Mouse (Mus musculus) cerebellum, adult 9-10 months (tissue): ENCODE results near the gene Il11.
"Not testable (repeated sequence)": the region's sequence is repeated elsewhere in the genome, so short reads cannot be mapped to it uniquely, and the experiment has no call there.

Source experiments
- DNase-seq: peaks from one replicate; pipeline ENCODE4 v3.0.0; 2022

Il11 gene

DNA sequence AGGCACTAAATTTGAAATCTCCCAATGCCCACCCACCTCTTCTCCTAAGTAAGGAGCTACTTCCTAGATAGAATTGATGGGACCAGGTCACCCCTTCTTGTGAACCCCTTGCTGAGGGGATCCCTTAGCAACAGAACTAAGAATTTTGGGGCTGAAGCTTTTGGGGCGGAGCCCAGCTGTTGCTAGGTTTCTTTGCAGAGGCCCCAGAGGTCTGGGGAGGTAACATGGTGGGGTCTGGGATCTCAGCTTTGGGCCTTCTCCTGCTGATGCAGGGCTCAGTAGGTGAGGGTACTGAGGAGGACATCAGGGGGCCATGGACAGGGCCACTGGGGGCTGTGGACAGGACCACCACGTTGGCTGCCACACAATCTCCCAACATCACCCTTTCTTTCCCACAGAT, at the start of gene Il11, which contains the start of gene Tmem190:
Gene Il11, minus strand, starts transcription at position 101 of the 400 bp plus-strand sequence.
Gene Tmem190, plus strand, starts transcription at position 179 of the 400 bp plus-strand sequence.
- DNase-seq: no peak

DNA sequence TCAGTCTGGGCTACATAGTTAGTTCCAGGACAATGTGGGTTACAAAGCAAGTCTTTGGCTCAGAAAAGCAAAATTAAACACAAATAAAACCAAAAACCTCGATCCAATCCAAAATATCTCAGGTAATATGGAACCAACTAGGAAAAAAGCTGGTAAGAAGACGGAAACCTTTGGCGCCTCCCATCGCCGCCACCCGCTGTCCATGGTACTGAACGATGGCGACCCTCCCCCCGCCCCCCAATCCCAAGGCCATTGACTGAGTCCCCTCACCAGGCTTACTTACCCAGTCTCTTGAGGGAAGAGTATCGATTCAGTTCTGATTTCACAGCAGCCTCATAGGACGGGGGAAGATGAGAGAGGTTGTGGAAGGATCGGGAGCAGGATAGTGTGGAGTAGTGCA, 47.8 kb upstream of the Il11 start:
- DNase-seq: no peak

DNA sequence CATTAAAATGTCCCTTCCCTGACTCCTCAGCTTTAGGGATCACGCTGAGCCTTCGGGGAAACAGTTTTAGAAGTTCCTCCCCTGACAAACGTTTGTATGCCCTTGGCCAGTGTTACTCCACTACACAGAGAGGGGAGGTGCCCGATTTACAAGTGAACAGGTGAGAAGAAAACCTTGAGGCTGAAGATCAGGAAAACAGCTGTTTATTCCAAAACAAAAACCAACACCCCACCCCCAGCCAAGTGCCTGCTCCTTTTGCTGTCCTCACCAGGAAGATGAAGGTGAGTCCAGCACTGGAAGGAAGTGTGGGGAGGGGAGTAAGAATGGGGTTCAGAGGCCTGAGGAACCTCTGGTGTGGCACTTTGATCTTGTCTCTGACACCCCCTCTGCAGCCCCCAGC, 42.7 kb upstream of the Il11 start:
- DNase-seq: no peak

DNA sequence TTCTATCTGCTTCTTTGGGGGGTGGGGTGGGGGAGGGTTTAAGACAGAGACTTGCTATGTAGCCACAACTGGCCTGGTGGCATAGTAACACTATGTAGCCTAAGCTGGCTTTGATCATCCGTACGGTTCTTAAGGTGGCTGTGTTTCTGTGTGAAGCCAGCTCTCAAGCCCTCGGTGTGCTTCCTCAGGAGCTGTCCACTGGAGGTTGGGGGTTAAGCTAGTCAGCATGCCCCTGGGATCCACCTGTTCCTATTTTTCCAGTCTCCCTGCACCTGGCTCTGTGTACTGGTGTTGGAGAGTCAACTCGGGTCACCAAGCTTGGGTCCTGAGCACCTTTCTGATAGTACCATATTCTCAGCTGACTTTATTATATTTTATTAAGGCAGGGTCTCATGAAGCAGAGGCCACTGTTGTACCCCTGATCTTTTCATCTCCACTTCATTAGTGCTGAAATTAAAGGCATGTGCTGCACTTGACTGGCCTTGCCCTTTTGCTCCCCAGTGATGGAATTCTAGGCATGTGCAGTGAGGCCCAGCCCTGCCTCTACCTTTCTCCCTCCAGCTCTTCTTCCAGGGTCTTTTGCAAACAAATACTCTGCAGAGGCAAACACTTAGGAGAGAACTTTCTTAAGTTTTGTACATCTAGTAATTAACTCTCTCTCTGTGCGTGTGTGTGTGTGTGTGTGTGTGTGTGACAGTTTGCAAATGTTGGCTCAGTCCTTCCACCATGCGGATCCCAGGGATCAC, 39.7 kb upstream of the Il11 start:
- no peak for DNase-seq

DNA sequence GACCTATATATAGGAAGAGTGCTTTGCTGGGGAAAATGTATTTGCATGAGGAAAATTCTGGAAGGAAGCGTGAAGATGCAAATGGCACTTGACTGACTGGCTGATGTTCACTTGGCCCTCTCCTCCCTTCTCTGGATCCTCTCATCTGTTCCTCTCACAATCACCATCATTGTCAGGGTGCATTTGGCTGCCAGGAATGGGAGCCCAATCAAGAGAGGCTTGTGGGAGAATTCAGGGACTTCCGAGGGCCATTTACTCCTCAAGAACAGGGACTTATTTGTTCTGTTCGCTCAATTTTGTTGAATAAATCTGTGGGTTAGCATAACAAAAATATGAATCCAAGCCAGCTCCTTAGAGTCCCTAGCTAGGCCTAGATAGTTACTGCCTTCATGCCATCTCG, 39.0 kb upstream of the Il11 start:
- DNase-seq: no peak

DNA sequence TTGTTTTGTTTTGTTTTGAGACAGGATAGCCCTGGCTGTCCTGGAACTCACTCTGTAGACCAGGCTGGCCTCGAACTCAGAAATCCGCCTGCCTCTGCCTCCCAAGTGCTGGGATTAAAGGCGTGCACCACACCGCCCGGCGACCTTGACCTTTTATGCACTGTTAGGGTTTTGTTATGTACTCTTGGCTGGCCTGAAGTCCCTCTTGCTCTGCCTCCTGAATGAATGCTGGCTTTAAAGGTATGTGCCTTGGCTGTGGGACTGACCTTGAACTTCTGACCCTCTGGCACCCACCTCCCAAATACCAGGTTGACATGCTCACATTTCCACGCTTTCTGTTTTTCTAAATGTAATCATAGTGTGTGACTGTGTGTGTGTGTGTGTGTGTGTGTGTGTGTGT, 38.3 kb upstream of the Il11 start:
- not testable (repeated sequence) for DNase-seq

DNA sequence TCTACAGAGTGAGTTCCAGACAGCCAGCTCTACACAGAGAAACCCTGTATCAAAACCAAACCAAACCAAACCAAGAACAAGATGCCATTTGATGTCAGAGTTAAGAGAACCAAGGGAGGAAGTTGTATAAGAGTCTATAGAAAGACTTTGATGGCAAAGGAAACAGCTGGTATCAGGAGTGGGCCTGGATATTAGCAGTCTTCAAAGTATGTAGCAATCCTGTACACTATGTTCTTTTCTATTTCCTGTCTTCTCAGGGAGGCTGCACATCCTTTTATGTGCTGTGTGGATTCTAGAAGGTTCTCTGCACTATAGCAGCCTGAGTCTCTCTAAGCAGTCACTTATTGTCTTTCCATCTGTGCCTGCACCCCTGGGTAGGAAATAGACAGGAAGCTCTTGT, 33.9 kb upstream of the Il11 start:
- no peak for DNase-seq

DNA sequence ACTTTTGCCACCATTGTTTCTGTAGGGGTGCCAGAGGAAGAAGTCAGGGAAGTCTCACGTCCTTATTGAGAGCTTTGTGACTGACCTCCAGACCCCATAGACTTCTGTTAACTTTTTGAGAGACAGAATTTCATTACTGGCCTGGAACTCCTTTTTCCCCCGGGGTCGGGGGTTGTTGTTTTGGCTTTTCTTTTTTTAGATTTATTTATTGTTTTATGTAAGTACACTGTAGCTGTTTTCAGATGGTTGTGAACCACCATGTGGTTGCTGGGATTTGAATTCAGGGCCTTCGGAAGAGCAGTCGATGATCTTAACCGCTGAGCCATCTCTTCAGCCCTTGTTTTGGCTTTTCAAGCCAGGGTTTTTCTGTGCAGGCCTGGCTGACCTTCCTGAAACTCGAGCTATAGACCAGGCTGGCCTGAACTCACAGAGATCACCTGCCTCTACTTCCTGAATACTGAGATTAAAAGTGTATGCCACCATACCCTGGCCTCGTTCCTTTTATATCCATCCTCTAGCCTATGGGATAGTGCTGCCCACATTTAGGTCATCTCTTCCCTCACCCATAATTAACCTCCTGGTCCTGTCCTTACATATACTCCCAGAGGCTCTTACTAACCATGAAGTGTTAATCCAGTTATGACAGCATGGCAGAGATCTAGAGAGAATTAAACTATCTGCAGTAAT, 30.6 kb upstream of the Il11 start:
- peak; percentile 57 for DNase-seq

DNA sequence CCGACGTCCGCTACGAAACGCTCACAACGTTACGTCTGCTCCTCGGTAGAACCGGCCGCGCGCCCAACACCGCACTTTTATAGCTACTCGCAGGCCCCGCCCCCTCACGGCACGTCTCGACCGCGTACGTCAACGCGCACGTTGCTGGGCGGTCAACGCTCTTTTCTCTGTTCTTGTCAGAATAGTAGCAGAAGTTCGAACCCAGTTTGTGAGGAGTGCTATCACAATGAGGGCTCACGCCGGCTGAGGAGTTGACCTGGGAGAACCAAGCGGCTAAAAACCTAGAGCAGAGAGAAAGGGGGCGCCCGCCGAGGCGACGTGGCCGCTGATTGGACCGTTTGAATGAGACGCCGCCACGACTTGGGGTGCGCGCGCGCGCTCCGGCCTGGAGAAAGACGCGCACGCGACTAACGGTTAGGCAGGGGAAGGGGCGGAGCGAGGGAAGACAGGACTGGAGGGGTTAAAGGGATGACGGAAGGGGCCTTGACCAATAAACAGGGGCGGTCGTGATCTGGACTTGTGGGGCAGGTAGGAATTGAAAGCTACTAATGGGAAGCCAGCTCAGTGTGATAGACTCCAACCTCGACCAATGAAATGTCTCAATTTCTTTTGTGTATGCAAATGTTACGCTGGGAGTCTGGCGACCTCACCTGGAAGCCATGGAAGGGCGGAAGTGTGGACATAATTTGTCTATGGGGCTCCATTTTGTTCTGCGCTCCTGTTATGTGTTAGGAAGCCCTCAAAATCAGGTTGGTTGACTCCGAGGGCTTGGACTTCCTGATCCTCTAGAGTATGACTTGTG, 29.8 kb upstream of the Il11 start, which contains the start of gene Ube2s:
Gene Ube2s, minus strand, starts transcription at position 288 of the 802 bp plus-strand sequence.
- DNase-seq: peak; percentile 100

DNA sequence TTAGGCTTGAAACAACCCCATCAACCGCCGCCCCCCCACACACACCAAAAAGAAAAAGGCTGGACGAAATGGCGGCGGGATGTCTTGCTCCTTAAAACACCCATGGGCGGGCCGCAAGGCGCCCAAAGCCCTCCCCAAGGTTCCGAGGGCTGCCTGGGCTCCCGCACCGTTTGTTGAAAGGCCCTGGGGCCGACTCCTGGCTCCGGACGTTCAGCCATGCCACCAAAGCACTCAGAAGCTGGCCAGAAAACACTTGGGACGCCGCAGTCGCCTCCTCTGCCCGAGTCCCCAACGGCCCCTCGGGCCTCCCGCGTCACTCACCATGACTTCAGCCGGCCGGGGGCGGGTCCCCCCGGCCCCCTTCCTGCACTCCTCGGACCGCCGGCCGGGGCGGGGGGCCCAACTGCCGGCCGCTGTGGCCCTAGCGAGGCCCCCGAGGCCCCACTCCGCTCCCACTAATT, 29.2 kb upstream of the Il11 start:
- DNase-seq: no peak

DNA sequence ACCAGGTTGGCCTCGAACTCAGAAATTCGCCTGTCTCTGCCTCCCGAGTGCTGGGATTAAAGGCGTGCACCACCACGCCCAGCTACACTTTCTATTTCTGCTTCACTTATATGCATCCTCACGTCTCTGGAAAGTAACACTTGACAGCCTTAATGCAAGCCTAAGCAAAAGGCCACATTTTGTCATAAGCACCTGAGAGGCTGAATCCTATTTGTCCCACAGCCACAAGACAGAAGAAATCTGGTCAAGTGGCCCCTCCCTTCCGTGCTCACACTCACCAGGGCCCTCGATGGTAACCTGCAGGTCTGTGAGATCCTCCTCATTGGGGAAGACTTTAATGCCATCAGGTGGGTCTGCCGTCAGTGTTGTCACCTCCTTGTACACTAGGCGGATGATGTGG, 28.5 kb upstream of the Il11 start:
- DNase-seq: peak; percentile 52

DNA sequence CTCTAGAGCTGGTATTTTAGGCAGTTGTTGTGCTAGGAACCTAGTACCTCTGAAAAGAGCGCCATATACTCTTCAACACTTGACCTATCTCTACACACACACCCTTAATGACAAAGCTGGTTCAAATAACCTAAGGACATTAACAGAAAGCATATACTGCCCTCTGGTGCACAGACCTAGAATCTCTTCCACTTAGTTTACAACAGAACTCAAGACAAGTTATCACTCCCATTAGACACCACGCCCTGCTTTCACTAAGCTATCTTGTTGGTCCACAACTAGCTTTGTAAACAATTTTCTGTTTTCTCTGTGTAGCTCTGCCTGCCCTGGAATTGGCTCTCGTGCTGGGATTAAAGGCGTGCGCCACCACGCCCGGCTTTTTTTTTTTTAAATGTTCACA, 24.1 kb upstream of the Il11 start:
- DNase-seq: peak; percentile 62

DNA sequence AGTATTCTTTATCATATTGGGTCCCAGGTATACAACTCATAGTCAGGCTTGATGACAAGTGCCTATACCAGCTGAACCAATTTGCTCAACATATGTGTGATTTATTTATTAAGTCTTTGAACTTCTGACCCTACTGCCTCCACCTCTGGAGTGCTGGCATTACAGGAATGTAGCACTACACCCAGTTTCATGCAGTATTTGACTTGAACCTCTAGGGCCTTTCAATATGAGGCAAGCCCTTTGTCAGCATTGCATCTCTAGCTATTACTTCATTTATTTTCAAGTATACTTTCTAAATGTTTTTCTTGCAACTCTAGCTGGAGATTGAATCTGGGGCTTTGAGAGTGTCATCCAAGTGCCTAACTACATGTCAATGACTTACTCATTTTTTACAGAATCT, 19.6 kb upstream of the Il11 start:
- DNase-seq: no peak

DNA sequence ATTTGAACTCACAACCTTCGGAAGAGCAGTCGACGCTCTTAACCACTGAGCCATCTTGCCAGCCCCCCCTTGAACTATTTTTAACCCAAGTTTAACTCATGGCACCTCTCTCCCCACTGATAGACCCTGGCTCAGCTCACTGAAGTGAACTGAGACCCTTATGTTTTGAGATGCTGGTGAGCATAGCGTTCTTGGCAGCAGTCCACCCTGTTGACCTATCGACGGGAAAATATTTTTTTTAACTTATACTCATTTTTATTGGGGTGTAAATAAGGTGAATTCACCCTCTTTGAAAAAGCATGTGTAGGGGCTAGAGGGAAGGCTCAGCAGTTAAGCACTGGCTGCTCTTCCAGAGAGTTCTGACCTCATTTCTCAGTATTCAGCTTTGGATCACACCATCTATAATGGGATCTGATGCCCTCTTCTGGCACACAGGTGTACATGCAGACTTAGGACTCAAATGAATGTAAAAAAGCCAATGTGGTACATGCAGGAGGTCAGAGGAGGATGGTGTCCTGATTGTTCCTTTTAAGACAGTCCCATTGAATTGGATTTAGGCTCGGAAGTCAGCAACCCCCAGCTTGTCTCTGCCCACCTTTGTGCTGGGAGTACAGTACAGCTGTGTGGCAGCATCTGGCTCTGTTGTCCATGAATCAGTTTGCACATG, 13.2 kb upstream of the Il11 start:
- peak; percentile 79 for DNase-seq

DNA sequence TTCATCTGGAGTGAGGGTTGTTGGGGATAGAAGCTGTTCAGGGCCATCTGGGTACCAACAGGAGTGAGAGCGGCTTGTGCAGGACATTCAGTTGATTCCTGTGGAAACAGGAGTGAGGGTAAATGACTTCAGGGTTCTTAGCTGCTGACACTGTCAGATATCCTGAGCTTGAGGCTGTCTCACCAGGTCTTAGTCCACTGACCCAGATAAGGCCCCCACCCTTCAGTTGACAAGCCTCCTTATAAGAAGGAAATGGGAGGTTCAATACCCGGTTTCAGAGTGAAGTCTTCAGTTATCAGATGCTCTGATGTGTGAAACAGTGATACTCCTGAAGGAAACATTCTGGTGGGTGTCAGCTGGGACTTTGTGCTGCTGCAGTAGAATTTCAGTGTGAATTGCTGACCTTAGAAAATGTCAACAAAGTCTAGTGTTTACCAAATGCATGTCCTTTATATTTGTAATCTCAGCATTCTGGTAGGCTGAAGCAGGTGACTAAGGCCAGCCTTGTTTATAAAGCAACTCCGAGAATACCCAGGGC, 12.0 kb upstream of the Il11 start:
- DNase-seq: no peak

DNA sequence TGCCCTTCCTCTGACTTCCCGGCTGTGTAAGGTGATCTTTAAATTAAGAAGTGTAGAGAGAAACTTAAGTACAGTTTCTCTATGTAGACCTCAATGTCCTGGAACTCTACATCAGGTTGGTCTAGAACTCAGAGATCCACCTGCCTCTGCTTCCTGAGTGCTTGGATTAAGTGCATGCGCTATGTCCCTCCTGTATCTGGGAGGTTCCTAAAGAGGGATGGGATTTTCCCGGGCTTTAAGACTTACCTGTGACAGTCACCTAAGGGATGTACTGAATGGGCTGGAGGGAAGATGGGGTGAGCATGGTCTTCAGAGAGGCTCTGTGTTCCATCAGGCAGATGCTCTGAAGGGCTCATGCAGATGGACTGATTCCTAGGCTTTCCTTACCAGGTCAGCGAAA, 11.0 kb upstream of the Il11 start:
- no peak for DNase-seq

DNA sequence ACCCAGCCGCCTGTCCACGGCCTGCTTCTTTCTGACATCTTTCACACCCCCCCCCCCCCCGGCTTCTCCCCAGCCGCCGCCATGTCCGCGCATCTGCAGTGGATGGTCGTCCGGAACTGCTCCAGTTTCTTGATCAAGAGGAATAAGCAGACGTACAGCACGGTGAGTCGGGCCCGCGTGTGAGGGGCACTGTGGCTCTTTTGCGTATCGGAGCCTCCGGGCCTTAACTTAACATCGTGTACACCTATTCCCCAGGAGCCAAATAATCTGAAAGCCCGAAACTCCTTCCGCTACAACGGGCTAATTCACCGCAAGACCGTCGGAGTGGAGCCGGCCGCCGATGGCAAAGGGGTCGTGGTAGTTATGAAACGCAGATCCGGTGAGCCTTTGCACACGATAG, 10.6 kb upstream of the Il11 start:
- not testable (repeated sequence) for DNase-seq

DNA sequence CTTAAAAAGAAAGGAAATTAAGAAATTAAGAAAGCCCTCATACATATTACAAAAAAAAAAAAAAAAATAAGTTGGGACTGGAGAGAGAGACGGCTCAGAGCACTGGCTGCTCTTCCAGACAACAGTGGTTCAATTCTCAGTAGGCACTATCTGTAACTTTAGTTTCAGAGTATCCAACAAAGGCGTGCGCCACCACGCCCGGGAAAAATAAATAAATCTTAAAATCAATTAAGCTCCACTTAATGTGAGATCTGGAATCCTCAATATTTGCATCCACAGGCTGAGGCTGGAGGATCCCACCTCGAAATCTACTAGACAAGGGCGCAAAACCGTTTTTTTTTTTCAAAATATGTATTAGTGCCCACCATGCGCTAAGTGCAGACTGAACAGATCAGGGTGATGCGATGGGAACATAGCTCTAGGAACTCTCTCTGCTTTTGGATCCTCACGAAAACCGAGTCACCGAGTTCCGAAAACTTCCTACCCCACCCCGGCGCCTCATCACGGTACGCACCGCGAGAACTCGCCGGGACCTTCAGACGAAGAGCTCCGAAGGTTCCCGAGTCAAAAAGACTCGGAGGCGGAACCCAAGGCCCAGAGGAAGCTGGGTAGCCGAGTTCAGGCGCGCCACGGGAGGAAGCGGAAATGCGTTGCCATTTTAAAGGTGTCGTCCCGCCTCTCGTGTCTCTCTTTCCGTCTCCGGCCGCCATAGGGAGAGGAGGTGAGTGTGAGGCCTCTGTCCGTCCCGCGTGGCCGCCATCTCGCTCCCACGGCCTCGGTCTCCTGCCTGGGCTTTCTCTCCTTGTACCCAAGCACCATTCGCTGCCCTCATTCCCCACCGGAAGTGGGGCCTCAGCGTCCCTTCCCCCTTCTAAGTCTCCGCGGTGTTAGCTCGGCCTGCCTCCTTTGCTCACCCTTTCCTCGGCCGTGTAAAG, 9.9 kb upstream of the Il11 start, which contains the start of gene Rpl28:
Gene Rpl28, plus strand, starts transcription at position 597 of the 935 bp plus-strand sequence.
- DNase-seq: peak; percentile 93

DNA sequence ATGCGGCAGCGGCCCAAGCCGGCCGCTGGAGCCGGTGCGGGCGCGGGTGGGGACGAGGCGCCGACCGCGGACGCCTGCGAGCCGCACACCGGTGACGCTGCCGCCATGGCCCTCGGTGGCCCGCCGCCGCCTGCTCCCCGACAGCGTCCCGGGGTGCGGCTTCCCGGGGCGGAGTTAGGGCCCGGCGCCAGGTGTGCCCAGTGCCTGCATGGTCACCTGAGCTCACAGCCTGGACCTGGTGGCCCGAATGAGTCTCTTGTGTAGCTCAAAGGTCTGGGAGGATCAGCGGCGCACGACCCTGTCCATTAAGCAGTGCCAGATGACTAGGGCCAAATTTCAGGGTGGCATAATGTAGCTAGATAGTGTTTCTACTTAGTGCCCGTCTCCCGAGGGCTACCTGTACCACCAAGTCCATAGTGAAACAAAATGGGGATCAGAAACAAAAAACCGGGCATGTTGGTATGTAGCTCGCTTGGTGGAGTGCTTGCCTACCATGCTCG, 6.8 kb upstream of the Il11 start, which contains the start of gene Tmem238:
Gene Tmem238, minus strand, starts transcription at position 221 of the 500 bp plus-strand sequence.
- peak; percentile 80 for DNase-seq

DNA sequence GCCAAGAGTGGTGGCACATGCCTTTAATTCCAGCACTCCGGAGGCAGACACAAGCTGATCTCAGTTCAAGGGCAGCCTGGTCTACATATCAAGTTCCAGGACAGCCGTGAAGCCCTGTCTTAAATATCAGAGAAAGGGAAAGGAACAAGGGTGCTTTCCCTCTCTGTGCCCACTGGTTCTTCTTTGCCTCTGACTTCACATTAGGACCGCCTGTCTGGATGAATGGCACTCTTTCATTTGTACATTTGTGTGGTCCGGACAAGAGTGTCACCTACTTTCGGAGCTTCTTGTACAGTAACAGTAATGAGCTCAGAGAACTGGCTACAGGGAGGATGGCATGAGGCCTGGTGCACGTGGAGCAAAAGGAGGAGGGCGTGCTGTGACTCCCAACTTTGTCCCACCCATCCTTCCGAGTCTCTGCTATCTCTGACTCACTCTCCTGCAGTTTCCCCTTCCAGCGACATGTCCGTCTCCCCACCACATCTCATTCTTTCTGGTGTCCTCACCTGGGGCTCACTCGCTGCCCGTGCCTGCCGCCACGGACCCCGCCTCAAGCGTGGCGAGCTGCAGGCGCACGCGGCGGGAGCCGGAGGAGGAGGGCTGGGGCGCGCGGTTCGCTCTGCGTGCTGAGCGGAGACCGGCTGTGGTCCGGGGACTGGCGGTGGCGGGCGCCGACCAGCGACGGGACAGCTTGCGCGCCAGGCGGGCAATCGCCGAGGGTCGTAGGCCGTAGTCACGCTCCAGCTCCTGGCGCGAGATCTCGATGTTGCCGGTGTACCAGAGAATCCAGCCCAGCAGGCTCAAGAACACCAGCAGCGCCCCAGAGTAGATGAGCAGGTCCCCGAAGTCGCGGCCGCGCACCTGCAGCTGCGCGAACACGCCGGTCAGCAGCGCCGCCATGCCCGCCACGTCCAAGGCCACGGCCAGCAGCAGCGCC, 6.1 kb upstream of the Il11 start:
- DNase-seq: peak; percentile 63
